Mouse (Mus musculus) myocyte (in vitro differentiated cells): Measurements from ENCODE around the gene Bud23.

ENCODE experiments used
- CEBPB ChIP-seq: IDR thresholded peaks from 2 replicates; pipeline ENCODE4 v1.6.1; 2011; ENCODE audit warnings: mild to moderate bottlenecking, moderate library complexity; ENCODE audit not compliant: poor library complexity, insufficient read depth, severe bottlenecking
- E2F4 ChIP-seq: IDR thresholded peaks from one replicate; pipeline ENCODE4 v1.6.1; 2011; ENCODE audit warnings: mild to moderate bottlenecking, control low read depth, moderate library complexity; ENCODE audit not compliant: insufficient read depth
- MYOD1 ChIP-seq, 3 experiments: IDR thresholded peaks; one replicate each; pipeline ENCODE4 v1.6.1; 2011; ENCODE audit warnings: control low read depth in 2 of 3, low read depth in 2 of 3, mild to moderate bottlenecking in 2 of 3, moderate library complexity in 1 of 3; ENCODE audit not compliant: insufficient read length in 2 of 3, control insufficient read depth in 1 of 3
- POLR2A ChIP-seq: IDR thresholded peaks from one replicate; pipeline ENCODE4 v1.6.1; 2011; ENCODE audit warnings: low read depth, mild to moderate bottlenecking, control low read depth, moderate library complexity; ENCODE audit not compliant: insufficient read length
- REST ChIP-seq: IDR thresholded peaks from one replicate; pipeline ENCODE4 v1.6.1; 2011; ENCODE audit warnings: mild to moderate bottlenecking, control low read depth, moderate library complexity; ENCODE audit not compliant: insufficient read depth, insufficient read length
- TCF12 ChIP-seq: IDR thresholded peaks from one replicate; pipeline ENCODE4 v1.6.1; 2011; ENCODE audit warnings: mild to moderate bottlenecking, control low read depth; ENCODE audit not compliant: poor library complexity, insufficient read depth, severe bottlenecking
- USF1 ChIP-seq: IDR thresholded peaks from one replicate; pipeline ENCODE4 v1.6.1; 2011; ENCODE audit warnings: low read depth, mild to moderate bottlenecking, control low read depth, moderate library complexity

DNA sequence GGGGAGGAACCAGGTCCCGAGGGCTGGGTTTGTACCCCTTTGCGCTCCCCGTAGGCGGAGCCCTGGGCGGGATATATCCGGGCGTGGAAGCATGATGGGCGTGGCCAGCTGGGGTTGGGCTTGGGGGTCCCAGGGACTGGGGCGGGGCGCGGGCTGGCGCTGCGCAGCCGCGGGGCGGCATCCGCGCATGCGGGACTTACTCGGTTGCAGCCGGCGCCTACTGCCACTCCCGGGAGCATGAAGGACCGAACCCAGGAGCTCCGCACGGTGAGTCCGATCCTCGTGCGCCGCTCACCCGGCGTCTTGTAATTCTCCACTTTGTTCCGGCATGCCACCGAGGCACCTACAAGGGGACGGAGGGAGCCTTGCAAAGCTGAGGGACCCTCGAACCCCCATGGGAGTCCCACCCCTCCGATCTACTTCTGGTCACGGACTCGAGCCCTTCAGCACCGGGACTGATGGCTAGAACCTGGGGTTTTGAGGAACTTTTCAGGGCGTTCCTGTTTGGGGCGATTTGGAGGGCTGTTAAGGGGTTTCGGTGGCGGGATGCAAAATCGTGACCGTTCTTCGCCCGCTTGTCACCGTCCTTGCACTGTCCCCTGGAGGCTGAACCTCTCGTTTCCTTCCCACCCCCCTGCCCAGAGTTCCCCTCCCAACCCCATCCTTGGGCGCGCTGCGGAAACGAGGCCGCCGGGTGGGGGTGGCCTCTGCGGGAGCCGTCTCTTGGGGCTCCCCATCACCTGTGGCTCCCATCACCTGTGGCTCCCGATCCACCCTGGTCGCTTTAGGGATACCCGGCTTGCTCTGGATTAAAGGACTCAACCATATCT is 41.2 kb downstream of the Bud23 start, which contains the start of gene Stx1a:
- no peak for TF ChIP-seq CEBPB
- TF ChIP-seq POLR2A = peak; percentile 89
- no peak for TF ChIP-seq TCF12
- no peak for TF ChIP-seq E2F4
- TF ChIP-seq MYOD1 (IDR thresholded peaks at IDR 0.05; ENCODE audit: control insufficient read depth in 1 of 3, insufficient read length in 2 of 3, low read depth in 2 of 3) = peak in 1 of 3 experiments; percentile 29
- TF ChIP-seq REST = no peak
- no peak for TF ChIP-seq USF1
